Mouse (Mus musculus) left cerebral cortex, adult 11 months (tissue): ENCODE results near the gene Zfp451.

Experiments used
- DNase-seq: peaks from one replicate; pipeline ENCODE4 v3.0.0; 2022; ENCODE audit warnings: low spot score

The Zfp451 gene

GRCm38 (mm10) chr1:33717636-33718035 lies 96.8 kb downstream of the Zfp451 start:
- no peak for DNase-seq

- no peak for DNase-seq
Observed at GRCm38 (mm10) chr1:33714796-33715195, 99.6 kb downstream of the Zfp451 start.

- no peak for DNase-seq
Observed at GRCm38 (mm10) chr1:33712026-33712425, 102.4 kb downstream of the Zfp451 start.
